Mouse (Mus musculus): ENCODE data around the gene Cers2.

Cers2 gene

DNA sequence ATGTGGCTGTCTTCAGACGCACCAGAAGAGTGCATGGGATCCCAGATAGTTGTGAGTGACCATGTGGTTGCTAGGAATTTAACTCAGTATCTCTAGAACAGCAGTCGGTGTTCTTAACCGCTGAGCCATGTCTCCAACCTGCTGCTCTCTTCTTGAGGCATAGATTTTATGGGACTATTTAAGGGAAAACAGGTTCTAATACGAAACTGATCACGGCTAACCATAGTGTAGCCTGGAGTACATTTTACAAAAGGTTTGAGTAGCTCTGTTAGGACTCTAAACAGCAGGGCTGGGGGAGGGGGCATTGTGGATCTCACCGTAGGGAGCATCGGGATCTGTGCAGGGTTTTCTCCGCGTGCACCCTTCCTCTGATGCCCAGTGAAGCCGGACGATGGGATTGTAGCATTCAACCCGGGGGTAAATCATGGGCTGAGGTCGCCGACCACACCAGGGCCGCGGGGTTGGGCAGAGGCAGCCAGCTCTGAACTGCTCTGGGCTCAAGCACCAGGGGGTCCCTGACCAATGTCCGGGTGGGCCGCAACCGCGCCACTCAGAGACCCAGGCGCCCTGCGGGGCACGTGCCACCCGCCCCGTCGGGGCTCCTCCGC is at the start of gene Cers2:
Cers2 (plus strand) TSS at position 306 of the 608 bp plus-strand sequence.
- no peak for DNase-seq (ENCODE audit: low spot score)

DNA sequence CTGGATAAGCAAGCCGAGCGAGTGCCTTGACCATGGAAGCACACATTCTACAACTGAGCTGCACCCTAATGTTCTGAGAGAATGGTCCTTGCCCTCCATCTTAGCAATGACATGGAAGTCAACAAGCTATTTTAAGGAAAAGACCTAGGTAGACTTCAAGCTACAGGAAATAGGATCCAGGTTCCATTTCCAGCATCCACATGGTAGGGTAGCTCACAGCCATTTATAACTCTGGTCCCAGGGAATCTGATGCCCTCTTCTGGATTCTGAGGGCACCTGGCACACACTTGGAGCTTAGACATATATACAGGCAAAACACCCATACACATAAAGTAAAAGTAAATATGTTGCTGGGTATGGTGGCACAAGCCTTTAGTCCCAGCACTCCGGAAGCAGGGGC is 48.5 kb upstream of the Cers2 start:
- no peak for DNase-seq (ENCODE audit: low spot score)

DNA sequence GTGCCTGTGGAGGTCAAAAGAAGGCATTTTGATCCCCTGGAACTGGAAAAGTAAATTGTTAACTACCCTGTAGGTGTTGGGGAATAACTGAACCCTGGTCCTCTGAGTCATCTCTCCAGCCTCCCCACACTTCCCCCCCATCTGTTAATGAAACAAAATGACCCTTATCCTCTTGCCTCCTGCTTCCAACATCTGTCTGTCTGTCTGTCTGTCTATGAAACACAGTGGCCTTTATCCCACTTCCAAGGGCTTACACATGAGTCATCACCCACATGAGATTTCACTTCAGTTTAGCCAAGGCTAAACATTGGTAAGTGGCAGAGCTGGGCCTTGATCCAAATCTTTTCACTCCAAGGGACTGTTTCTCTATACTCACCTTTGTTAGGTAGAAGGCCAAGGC is 46.7 kb upstream of the Cers2 start:
- DNase-seq (ENCODE audit: low spot score) = no peak

DNA sequence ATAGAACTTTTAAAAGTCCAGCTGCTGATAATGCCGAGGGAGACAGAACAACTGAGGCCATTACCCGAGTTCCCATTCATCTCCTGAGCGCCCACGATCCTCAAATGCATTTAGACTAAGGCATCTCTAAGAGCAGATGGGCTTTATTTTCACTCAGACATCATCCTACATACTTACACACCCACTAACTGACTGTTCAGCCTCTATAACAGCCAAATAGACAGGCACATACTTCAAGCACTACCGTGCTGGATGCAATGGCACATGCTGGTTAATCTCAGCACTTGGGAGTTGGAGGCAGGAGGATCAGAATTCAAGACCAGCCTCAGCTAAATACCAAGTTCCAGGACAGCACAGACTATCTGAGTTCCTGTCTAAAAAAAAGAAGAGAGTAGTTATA is 44.8 kb upstream of the Cers2 start:
- DNase-seq (ENCODE audit: low spot score) = no peak

DNA sequence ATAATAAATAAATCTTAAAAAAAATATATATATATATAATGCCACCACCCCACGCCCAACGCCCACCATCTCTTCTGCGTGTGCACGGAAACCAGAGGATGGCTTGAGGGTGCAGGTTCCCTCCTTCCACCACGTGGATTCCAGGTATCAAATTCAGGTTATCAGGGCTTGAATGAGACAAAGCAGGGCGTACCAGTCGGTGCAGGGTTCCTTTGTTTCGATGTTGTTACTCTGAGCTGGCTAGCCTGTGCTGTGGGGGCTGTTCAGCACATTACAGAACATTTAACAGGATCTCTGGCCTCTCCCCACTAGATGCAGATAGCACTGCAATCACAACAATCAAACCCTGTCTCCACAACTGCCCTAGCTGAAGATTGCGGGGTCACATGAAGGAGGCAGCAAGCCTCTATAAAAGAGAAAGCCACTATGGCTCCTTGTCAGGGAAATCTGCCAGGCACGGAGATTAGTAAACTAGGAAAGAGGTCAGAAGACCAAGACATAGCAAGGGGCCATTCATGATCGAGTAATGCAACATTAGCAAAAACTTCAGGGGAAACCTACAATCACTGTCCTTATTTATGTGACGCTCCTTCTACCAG is 43.7 kb upstream of the Cers2 start:
- DNase-seq (ENCODE audit: low spot score) = no peak

DNA sequence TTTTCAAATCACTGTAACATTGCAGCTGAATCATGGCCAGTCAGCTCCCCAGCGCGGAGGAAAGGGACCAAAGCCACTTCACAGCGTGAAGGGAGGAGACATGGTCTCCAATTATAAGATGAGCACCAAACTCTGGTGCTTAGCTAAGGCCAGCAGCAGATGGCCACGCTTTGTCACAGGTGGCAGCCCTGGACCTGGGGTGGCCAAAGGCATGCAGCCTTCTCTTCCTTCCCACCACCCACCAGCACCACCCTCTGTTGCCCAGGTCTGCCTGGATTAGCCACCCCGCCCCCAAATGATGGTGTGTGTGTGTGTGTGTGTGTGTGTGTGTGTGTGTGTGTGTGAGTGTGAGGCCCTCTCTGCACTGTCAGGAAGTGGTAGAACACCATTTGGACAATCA is 41.1 kb upstream of the Cers2 start:
- DNase-seq (ENCODE audit: low spot score) = no peak

DNA sequence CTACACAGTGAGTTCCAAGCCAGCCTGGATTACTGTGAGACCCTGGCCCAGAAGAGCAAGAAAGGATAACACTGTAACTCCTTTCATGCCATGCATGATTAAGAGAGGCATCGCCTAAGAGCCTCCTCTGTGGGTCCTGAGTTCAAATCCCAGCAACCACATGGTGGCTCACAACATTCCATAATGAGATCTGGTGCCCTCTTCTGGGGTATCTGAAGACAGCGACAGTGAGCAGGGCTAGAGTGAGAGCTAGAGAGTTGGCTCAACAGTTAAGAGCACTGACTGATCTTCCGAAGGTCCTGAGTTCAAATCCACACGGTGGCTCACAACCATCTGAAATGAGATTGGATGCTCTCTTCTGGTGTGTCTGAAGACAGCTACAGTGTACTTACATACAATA is 40.1 kb upstream of the Cers2 start:
- DNase-seq (ENCODE audit: low spot score) = no peak

DNA sequence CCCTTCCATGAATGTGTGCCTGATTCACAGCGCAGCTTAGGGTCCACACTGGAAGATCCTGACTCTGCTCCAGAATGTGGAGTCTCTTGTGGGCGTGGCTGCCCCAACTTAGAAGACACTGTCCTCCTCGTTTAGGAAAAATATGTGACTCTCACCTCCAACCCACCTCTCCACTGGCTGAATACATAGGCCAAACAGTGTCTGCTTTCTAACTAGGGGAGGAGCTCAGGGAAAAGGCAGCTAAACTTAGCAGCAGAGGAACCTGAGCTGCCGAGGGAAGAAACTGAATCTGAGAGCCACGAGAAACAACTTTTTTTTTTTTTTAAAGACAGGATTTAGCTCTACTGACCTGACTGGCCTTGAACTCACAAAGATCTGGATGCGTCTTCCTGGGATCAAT is 39.4 kb upstream of the Cers2 start:
- no peak for DNase-seq (ENCODE audit: low spot score)

DNA sequence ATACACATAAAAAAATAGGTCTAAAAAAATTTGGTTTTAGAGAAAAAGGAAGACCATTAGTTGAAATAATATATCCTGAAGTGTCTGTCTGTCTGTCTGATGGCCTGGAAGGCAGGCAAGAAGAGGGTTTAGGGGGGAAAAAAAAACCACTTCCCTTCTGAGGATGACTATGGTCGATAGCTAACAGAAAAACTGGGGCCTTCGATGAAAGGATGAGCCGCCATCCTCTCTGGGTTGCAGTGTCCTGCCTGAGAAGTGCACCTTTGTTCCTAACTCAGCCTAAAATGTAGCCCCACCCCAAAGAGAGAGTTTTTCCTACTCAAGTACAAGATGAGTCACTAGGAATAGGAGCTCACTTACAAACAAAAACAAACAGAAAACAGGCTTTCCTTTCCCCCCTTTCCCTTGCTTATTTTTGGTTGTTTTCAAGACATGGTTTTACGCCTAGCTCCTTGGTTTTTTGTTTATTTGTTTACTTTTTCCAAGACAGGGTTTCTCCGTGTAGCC is 38.1 kb upstream of the Cers2 start:
- no peak for DNase-seq (ENCODE audit: low spot score)

DNA sequence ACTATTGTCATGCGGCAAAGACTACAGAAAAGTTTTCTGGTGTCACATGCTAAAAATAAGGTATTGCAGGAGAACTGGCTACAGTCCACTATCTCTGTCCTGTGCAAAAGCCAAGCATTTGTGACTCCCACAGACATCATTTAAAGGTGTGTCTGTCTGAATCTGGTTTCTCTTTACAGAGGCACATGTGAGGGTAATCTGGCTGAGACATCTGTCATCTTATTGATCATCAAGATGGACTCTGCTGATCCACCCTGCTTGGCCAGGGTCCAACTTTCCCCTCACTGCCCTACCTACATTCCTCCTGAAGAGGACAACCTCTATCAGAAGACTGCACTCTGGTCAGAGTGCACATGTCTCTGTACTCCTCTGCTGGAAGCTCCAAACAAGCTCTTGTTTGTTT is 37.4 kb upstream of the Cers2 start:
- no peak for DNase-seq (ENCODE audit: low spot score)

DNA sequence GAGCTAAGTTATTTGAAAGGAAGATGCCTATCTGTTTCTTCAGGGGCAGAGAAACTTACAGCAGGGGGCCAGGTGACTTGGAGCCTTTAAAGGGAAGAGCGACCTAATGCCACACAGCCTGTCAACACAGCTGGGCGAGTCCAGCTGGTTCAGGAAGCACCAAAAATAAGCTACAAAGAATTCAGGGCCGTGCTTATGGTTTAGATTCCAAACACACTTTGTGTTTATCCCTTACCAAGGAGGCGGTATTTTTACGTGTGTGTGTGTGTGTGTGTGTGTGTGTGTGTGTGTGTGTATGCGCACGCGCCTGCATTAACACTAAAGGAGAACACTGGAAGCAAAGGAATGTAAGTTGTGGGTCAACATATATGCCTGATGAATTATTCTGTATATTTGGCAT is 33.8 kb upstream of the Cers2 start:
- peak; percentile 18 for DNase-seq (ENCODE audit: low spot score)

DNA sequence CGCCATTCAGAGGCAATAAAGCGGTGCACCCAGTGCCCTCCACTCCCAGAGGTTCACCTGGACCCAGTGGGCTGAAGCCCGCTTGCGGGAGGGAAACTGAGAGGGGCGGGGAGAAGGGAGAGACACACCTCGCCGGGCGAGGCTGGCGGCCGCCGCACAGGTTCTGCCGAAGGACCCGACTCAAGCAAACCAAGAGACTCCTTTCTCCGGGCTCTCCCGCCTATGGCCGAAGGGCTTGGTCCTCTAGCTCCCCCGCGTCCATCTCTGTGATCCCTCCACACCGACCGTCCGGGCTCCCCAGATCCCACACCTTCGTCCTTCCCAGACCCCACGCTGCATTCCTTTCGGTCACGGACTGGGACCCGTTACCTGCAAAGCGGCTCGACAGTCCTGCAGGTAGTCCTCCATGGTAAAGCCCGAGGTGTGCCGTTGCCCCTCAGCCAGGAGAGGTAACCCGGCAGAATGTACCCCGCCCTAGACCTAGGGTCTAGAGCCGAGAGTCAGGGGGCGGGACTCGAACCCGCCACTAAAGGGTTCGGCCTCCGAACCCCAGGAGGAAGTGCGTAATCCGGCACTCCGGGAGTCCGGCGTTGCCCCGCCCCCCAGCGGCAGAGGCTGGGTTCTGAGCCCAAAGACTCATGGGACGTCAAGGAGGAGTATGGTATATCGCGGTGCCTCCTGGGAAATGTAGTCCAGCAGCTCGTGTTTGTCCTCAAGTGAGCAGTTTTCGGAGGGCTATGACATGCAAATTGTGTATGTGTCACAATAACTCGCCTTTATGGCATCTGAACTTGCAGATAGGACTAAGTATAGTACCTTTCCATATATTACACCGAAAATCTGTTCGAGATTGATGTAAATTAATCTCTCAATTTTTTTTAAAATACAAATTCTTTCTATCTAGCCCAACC is 33.1 kb upstream of the Cers2 start, which contains the start of the genes Mindy1 and Prune1:
Mindy1 (plus strand) TSS at position 130 of the 911 bp plus-strand sequence.
Prune1 (minus strand) TSS at position 861 of the 911 bp plus-strand sequence.
- DNase-seq (ENCODE audit: low spot score) = peak; percentile 99

DNA sequence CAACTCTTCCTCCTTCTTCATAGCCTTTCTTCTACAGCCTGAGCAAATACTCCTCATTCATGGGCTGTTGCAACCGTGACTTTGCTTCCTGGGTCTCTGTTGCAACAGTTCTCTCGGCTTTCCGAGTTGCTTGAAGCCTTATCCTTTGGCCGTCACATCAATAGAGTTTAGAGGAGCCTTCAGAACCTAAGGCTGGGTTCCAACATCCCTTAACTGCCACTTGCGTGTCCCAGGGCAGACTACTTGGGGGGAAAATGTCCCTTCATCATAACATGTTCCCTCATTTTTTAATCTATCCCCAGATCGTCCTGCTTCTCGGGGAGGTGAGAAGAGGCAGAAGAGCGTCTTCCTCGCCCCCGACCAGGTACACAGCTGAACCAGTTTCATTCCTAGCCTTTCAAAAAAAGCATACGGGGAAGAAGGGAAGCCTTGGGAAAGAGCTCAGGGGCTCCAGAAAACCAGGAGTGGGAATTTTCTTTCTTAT is 32.2 kb upstream of the Cers2 start:
- peak; percentile 35 for DNase-seq (ENCODE audit: low spot score)

DNA sequence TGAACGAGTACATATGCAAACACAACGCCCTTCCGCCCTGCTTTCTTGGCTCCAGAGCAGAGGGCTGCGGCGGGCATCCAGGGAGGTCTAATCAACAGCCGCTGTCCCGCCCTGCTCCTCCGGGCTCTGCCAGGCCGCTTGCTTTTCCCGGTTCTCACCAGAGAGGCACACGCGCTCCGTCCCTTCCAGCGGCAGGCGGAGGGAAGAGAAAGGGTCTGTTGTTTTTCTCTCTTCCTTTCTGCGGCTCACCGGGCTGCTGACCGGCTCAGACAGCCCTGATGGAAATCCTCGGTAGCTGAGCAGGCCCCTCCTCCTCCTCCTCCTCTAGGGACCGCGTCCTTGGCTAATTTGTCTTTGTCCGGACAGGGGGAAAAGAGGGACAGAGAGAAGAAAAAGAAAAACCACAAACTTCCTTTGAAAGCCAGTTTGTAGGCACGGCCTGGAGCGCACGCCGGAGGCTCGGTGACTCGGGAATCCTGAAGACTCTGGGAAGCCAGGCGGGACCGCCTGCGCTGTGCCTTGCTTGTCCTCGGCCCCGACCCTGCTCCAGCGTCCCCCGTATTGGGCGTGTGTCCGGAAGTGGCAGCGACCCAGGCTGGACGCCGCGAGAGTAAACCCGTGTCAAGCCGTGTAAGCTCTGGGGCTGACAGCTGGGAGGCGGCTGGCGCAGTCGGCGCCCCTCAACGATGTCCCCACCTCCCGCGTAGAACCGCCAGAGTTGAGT is 31.6 kb upstream of the Cers2 start:
- peak; percentile 84 for DNase-seq (ENCODE audit: low spot score)

DNA sequence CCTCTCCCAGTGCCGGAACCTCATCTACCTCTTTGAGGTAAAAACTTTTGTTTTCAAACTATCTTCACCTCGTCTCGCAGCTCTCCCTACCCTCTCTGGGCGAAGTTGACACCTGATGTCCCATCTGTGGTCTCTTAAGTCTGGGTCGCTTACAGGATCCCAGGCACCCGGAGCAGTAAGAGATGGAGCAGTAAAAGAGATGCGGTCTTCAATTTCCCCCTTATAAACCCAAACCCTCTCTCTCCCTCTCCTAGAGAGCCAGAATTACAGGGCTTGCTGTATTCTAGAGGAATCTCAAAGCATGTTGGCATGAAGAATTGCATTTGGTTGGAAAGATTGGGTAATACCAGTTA is 31.0 kb upstream of the Cers2 start:
- no peak for DNase-seq (ENCODE audit: low spot score)

DNA sequence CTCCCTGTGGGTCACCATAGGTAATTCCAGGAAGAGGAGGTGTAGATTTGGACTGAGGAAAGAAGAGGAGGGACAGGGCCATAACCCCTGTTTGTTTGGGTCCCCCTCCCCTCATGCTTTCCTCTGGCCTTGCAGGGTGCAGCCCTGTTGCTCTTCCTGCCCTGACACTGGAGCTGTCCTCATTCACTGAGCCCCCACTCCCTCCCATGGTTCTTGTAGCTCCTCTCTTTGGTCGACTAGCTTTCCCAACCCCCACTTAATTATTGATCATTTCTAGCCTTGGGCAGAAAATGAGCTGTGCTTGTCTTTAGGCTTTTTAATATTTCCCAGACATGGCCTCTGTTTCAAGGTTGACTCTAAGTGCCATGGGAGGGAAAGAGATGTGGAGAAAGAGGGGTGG is 30.5 kb upstream of the Cers2 start:
- DNase-seq (ENCODE audit: low spot score) = no peak

DNA sequence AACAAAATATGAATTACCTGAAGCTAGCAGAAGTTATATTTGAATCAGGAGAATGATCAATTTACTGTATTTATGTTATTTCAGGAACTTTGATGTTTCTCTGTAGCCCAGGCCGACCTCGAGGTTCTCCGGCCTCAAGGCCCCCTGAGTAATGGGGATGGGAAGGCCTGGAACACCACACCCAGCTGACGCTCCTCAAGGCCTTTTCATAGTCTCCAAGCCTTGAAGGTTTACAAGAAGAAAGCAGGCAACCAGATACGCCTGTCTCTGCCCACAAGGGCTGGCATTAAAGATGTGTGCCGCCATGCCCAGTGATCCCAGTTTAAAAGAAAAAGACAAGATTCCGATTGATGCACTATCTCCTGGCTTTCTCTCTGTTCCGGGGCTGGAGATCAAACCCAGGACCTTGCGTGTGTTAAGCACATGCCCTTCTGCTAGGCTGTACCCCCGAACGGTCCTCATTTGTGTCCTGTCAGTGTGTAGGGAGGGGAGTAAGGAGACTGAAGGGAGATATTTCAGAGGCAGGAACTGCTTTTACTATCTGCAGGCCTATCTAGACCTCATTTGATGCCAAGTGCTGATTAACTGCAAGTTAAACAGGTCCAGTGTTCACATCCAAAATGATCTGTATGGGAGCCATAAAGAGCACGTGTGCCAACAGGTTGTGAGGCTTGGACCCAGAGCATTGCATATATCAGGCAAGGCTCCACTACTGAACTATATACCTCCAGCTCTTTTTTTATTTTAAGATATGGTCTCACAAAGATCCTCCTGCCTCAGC is 29.9 kb upstream of the Cers2 start:
- no peak for DNase-seq (ENCODE audit: low spot score)

DNA sequence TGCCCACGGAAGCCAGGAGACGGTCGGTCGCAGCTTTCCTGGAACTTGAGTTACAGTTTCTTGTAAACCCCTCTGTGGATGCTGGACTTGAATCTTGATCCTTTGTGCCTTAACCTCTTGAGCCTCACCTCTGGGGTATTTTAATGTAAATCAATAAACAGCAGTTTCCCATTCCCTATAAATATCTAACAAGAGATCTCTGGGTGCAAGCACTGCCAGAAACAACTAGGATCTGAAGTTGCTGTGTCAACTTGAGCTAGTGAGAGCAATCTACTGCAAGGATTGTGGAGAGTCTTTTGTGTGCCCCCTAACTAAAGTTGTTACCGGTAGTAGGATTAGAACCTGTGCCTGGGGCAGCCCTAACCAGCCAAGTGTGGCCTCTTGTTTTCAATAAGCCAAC is 29.2 kb upstream of the Cers2 start:
- DNase-seq (ENCODE audit: low spot score) = no peak

DNA sequence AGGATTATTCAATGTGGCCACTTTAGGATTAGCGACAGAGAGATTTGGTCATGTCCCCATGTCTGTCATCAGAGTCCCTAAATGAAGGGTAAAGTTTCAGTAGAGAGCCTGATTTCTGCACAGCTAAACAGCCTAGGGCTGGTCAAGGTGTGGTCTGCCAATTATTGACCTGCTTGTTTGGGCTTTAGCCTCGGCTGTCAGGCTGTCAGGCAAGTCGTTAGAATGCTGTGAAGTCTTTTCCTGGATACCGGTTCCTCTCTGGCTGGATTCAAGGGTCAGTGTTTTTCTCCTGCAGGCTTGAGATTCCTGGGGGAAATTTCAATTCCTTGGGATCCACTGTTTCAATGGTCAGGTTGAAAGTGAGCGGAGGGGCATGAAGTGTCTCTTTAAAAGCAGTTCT is 28.6 kb upstream of the Cers2 start:
- DNase-seq (ENCODE audit: low spot score) = no peak

DNA sequence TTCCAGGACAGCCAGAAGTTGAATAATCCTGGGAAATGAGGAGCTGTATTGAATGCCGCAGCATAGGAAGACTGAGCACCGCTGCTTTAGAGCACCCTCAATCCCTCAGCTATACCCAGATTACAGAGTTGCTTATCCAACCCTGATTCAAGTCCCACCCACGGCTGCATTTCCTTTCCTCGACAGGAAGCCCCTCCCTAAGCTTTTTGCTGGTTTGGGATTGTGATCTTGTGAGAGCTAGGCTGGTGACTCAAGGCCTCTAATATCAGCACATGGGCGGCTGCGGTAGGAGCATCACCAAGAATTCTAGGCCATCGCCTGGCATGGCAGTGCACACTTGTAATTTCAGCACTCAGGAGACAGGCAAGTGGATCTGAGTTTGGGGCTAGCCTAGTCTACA is 28.1 kb upstream of the Cers2 start:
- no peak for DNase-seq (ENCODE audit: low spot score)

DNA sequence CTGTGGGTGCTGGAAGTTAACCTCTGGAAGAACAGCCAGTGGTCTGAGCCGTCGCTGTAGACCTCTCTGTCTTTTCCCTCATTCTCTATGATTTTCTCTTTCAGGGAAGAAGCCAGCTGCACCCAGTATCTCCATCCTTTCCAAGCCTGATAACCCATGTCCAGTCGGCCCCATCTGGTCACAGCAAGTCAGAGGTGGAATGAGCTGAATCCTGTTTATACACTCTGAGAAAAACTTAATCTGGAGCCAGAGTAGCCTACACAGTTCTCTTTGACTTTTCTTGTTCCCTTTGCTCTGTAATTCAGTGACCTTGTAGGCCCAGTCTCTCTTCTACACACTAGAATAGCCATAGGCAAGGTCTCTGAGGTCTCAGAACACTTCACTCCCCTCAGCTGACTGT is 27.1 kb upstream of the Cers2 start:
- DNase-seq (ENCODE audit: low spot score) = no peak

Measured in embryo, embryonic 10 days (tissue).